Mouse (Mus musculus): ENCODE data around the gene Tssk2. TPM values are rescaled to one million over a fixed set of nuclear protein-coding genes. Genes with fewer than 3 reads are reported as not detected.

The Tssk2 gene
- polyA plus RNA-seq, 1 experiment from 2014 or later, result not detected

DNA sequence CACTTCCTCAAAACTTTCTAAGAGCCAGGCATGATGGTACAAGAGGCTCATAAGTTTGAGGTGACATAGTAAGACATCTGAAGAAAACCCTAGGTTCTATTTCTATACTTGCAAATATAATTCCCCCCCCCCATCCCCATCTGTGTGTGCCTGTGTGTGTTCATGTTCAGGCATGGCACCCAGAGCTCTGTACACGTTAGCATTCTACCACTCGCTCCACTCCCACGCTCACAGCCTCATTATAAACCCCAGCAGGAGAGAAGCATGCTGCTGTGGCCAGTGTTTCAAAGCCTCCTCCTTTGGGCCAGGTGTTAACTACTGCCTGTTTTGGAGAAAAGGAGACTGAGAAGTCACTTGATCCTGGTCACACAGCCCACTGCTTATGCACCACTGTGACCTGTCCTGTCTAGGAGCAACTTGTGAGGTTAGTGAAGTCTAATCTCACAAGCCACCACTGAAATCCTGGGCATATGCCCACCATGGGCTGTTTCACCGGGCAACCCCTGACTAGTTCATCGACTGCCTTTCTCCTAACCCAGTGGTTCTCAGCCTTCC lies 33.5 kb downstream of the Tssk2 start:
- 75% methylated on average over 5 of the region's 5 CpGs for WGBS
- H3K27ac ChIP-seq (ENCODE audit: low read depth), result no peak overlapping the region
- no peak overlapping the region for H3K4me3 ChIP-seq (ENCODE audit: low read depth, low read length)
- ATAC-seq (replicated peaks; ENCODE audit: low FRiP score, low TSS enrichment, low read depth) (no peak), DNase-seq (ENCODE audit: low spot score) (no peak)
- no peaks in the 10 kb centered on the region for H3K36me3 ChIP-seq (ENCODE audit: control insufficient read depth, insufficient read depth, low read length)
- H3K9me3 ChIP-seq (ENCODE audit: control insufficient read depth, low read length), result no peaks in the 10 kb centered on the region
- H3K9ac ChIP-seq (ENCODE audit: low read length), result no peak overlapping the region
- no peak overlapping the region for H3K4me2 ChIP-seq (ENCODE audit: low read length)
- H3K4me1 ChIP-seq (replicated peaks; ENCODE audit: control insufficient read depth, insufficient read depth, low read length), result peaks cover 1% of the 10 kb centered on the region; the same call in 1 of the 2 replicates
- H3K27me3 ChIP-seq (replicated peaks; ENCODE audit: control insufficient read depth, insufficient read depth, low read length), result no peaks in the 10 kb centered on the region

DNA sequence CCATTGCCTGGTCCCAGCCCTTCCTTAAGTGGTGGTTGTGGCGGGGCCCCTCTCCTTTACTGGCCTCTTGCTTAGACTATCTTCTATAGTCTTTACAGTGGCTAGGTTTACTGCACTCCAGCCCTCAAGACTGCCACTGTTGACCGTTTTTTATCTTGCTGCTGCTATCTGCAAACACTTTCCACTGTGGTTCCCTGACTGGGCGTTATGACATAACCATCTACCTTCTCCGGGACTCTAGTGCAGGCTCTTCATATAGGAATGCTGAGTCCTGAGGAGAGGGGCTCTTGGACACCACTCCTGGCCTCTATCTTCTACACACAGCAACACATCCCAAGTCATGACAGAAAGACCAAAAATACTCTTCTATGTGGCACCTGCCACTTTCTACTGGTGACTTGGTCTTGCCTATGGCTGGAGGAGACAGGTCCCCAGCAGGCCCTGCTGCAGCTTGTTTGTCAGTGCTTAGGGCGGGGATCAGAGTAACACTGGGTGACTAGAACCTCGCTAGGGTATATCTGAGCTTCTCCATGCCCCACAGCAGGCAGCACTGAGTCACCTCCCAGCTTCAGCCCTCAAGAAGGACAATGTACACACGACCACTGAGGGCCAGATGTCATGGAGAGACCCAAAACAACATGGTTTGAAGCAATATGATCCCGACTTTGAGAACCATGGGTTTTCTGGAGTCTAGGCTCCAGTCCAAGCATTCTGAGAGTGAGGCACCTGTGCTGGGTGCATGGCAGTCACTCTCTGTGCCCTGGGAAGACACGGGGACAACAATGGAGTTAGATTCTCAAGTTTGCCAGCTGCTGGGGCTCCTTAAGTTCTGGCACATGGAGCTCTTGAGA lies 35.4 kb downstream of the Tssk2 start:
- H3K36me3 ChIP-seq (ENCODE audit: control insufficient read depth, insufficient read depth, low read length), result no peaks in the 10 kb centered on the region
- no peaks in the 10 kb centered on the region for H3K27me3 ChIP-seq (replicated peaks; ENCODE audit: control insufficient read depth, insufficient read depth, low read length)
- H3K4me3 ChIP-seq (ENCODE audit: low read depth, low read length), result no peak overlapping the region
- H3K4me1 ChIP-seq (replicated peaks; ENCODE audit: control insufficient read depth, insufficient read depth, low read length), result peaks cover under 1% of the 10 kb centered on the region; the same call in 1 of the 2 replicates
- WGBS, result 69% methylated on average over 9 of the region's 9 CpGs
- H3K4me2 ChIP-seq (ENCODE audit: low read length), result no peak overlapping the region
- DNase-seq (ENCODE audit: low spot score) (no peak), ATAC-seq (replicated peaks; ENCODE audit: low FRiP score, low TSS enrichment, low read depth) (no peak)
- H3K9ac ChIP-seq (ENCODE audit: low read length), result no peak overlapping the region
- no peaks in the 10 kb centered on the region for H3K9me3 ChIP-seq (ENCODE audit: control insufficient read depth, low read length)
- no peak overlapping the region for H3K27ac ChIP-seq (ENCODE audit: low read depth)

DNA sequence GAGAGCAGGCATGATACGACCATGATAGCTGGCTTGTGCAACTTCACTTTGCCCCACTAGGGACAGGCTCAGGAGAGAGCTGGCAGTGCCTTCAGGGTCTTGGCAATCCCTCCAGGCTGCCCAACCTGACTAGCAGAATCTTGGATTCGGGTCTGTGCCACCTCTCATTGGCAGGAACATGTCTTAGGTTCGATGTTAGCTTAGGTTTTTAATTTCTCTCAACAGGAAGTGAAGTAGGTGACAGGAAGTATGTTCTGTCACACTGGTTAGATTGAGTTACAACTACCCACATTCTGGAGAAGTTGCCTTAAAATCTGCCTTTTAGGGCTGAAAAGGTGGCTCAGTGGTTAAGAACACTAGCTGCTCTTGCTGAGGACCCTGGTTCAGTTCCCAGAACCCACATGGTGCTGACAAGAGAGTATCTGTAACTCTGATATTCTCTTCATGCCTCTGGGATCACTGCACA lies 36.0 kb downstream of the Tssk2 start:
- Histone ChIP-seq H3K27ac (ENCODE audit: low read depth) (no peak overlapping the region), H3K4me1 (replicated peaks; ENCODE audit: control insufficient read depth, insufficient read depth, low read length) (peaks cover 8% of the 10 kb centered on the region; the same call in 1 of the 2 replicates), H3K9me3 (ENCODE audit: control insufficient read depth, low read length) (no peaks in the 10 kb centered on the region), H3K27me3 (replicated peaks; ENCODE audit: control insufficient read depth, insufficient read depth, low read length) (no peaks in the 10 kb centered on the region), H3K9ac (ENCODE audit: low read length) (no peak overlapping the region), H3K4me2 (ENCODE audit: low read length) (no peak overlapping the region), H3K4me3 (ENCODE audit: low read depth, low read length) (no peak overlapping the region), H3K36me3 (ENCODE audit: control insufficient read depth, insufficient read depth, low read length) (no peaks in the 10 kb centered on the region)
- WGBS, result 62% methylated on average over 3 of the region's 3 CpGs
- DNase-seq (ENCODE audit: low spot score) (no peak), ATAC-seq (replicated peaks; ENCODE audit: low FRiP score, low TSS enrichment, low read depth) (no peak)

DNA sequence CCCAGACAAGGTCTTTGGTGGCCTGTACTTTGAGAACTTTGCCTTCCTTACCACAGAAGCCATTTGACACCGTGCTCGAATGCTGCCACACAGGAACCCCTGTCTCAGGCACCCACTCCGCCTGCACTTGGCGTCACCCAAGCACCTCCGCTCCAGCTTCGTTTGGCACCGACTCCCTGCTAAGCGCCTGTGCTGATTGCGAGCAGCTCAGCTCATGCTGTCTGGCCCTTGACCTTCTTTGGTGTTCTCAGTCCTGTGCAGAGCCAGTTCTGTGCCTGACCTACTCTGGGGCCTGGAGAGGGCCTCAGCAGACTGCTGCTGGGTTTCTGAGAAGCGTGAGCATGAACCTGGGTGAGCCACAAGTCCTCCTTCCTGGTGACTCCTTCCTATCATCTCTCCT lies 38.3 kb downstream of the Tssk2 start:
- H3K27ac ChIP-seq (ENCODE audit: low read depth), result no peak overlapping the region
- 76% methylated on average over 10 of the region's 10 CpGs for WGBS
- no peak for ATAC-seq (replicated peaks; ENCODE audit: low FRiP score, low TSS enrichment, low read depth)

DNA sequence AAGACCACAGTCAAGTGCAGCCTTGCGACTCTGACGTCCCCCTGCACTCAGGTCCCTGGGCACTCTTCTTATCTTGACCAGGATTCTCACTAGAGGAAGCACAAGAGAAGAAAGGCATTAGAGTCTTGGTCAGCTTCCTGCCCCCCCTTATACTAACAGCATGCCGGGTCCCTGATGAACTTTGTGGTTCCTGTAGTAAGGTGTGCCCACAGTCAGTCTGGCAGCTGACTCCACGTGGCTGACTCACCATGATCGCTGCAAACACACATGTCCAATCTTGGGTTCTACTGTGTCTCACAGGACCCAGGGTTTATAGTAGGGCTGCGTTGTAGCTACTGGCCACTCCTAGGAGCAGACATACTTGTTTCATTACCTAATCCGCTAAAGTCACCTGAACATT lies 39.8 kb downstream of the Tssk2 start:
- H3K4me2 ChIP-seq (ENCODE audit: low read length), result no peak overlapping the region
- no peaks in the 10 kb centered on the region for H3K9me3 ChIP-seq (ENCODE audit: control insufficient read depth, low read length)
- peaks cover 9% of the 10 kb centered on the region; the same call in 1 of the 2 replicates for H3K4me1 ChIP-seq (replicated peaks; ENCODE audit: control insufficient read depth, insufficient read depth, low read length)
- 71% methylated on average over 7 of the region's 7 CpGs for WGBS
- no peak overlapping the region for H3K27ac ChIP-seq (ENCODE audit: low read depth)
- no peaks in the 10 kb centered on the region for H3K27me3 ChIP-seq (replicated peaks; ENCODE audit: control insufficient read depth, insufficient read depth, low read length)
- H3K36me3 ChIP-seq (ENCODE audit: control insufficient read depth, insufficient read depth, low read length), result no peaks in the 10 kb centered on the region
- ATAC-seq (replicated peaks; ENCODE audit: low FRiP score, low TSS enrichment, low read depth), result peak; percentile 60; the same call in 1 of the 2 replicates
- DNase-seq (ENCODE audit: low spot score), result no peak
- H3K4me3 ChIP-seq (ENCODE audit: low read depth, low read length), result no peak overlapping the region
- no peak overlapping the region for H3K9ac ChIP-seq (ENCODE audit: low read length)

More for the DNA sequence above, 38.3 kb downstream of the Tssk2 start:
- peaks cover 9% of the 10 kb centered on the region; the same call in 1 of the 2 replicates for H3K4me1 ChIP-seq (replicated peaks; ENCODE audit: control insufficient read depth, insufficient read depth, low read length)
- no peak overlapping the region for H3K4me3 ChIP-seq (ENCODE audit: low read depth, low read length)
- no peak for DNase-seq (ENCODE audit: low spot score)
- H3K4me2 ChIP-seq (ENCODE audit: low read length), result no peak overlapping the region
- no peaks in the 10 kb centered on the region for H3K9me3 ChIP-seq (ENCODE audit: control insufficient read depth, low read length)
- no peaks in the 10 kb centered on the region for H3K36me3 ChIP-seq (ENCODE audit: control insufficient read depth, insufficient read depth, low read length)
- H3K9ac ChIP-seq (ENCODE audit: low read length), result no peak overlapping the region
- H3K27me3 ChIP-seq (replicated peaks; ENCODE audit: control insufficient read depth, insufficient read depth, low read length), result no peaks in the 10 kb centered on the region

DNA sequence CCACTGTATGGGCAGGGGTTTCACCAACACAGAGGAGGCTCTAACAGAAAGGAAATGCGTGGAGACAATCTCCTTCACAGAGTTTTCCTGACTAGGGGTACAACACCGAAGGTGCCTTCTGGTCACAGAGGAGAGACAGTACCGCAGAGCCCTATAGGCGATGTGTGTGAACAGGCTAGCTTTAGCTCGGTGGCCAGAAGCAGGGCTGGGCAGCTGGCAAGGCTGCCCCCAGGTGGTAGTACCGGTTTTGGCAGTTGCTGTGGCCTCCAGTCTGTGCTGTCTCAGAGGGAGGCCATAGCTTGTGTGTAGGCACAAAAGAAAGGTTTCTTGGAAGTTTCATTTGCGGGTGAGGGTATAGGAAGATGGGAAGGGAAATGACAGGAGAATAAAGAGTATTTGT lies 40.4 kb downstream of the Tssk2 start:
- peaks cover 9% of the 10 kb centered on the region; the same call in 1 of the 2 replicates for H3K4me1 ChIP-seq (replicated peaks; ENCODE audit: control insufficient read depth, insufficient read depth, low read length)
- H3K9ac ChIP-seq (ENCODE audit: low read length), result no peak overlapping the region
- H3K27me3 ChIP-seq (replicated peaks; ENCODE audit: control insufficient read depth, insufficient read depth, low read length), result no peaks in the 10 kb centered on the region
- H3K27ac ChIP-seq (ENCODE audit: low read depth), result 0 out of 2 replicates have a peak overlapping the region, but pooled peaks have one; percentile 24
- ATAC-seq (replicated peaks; ENCODE audit: low FRiP score, low TSS enrichment, low read depth) (peak; percentile 85), DNase-seq (ENCODE audit: low spot score) (peak; percentile 77)
- H3K9me3 ChIP-seq (ENCODE audit: control insufficient read depth, low read length), result no peaks in the 10 kb centered on the region
- WGBS, result 11% methylated on average over 7 of the region's 7 CpGs
- H3K4me2 ChIP-seq (ENCODE audit: low read length), result 0 out of 2 replicates have a peak overlapping the region, but pooled peaks have one; percentile 16
- H3K4me3 ChIP-seq (ENCODE audit: low read depth, low read length), result no peak overlapping the region
- no peaks in the 10 kb centered on the region for H3K36me3 ChIP-seq (ENCODE audit: control insufficient read depth, insufficient read depth, low read length)

DNA sequence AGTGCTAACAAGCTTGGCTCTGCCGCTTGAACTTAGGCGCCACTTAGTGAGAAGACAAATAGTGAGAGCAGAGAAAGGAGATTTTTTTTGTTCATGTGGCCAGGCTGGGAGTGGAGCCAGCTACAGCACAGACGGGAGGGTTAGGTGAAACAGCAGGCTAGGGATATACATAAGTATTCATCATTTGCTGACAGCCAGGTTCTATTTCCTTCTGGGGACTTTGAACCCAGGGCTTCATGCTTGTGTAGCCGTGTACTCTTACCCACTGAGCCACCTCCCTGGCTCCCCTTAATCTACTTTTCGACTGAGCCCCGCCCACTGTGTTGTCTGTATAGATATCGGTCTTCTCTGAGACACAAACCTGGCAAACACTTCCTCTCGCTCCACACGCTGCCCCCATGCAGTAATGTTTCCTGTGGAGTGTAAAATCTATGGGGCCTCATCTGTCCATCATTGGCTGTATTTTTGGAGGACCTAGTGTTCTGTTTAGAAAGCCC lies 40.9 kb downstream of the Tssk2 start:
- Histone ChIP-seq H3K9me3 (ENCODE audit: control insufficient read depth, low read length) (no peaks in the 10 kb centered on the region), H3K27ac (ENCODE audit: low read depth) (0 out of 2 replicates have a peak overlapping the region, but pooled peaks have one; percentile 24), H3K9ac (ENCODE audit: low read length) (no peak overlapping the region), H3K4me2 (ENCODE audit: low read length) (0 out of 2 replicates have a peak overlapping the region, but pooled peaks have one; percentile 16), H3K4me3 (ENCODE audit: low read depth, low read length) (no peak overlapping the region), H3K4me1 (replicated peaks; ENCODE audit: control insufficient read depth, insufficient read depth, low read length) (peaks cover 9% of the 10 kb centered on the region; the same call in 1 of the 2 replicates), H3K36me3 (ENCODE audit: control insufficient read depth, insufficient read depth, low read length) (no peaks in the 10 kb centered on the region), H3K27me3 (replicated peaks; ENCODE audit: control insufficient read depth, insufficient read depth, low read length) (no peaks in the 10 kb centered on the region)
- WGBS, result 36% methylated on average over 9 of the region's 9 CpGs
- DNase-seq (ENCODE audit: low spot score), result peak; percentile 61
- peak; percentile 47; the same call in 1 of the 2 replicates for ATAC-seq (replicated peaks; ENCODE audit: low FRiP score, low TSS enrichment, low read depth)

DNA sequence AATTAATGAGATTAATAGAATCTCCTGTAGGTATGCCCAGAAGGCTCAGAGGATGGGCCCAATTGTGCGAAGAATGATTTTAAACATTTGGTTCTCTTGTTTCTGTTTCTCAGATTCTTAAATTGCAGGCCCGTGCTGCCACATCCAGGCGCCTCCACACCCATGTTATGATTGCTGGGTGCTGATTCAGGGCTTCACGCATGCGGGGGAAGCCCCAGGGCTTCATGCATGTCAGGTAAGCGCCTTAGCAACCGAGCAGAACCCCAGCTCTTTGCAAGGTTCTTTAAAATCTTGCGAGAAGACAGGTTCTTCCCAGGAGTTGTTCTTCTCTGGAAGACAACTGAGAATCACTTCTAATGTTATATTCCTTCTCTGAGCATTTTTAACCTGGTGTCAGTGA lies 45.0 kb downstream of the Tssk2 start:
- ATAC-seq (replicated peaks; ENCODE audit: low FRiP score, low TSS enrichment, low read depth) (no peak), DNase-seq (ENCODE audit: low spot score) (no peak)
- H3K27ac ChIP-seq (ENCODE audit: low read depth), result no peak overlapping the region
- no peaks in the 10 kb centered on the region for H3K36me3 ChIP-seq (ENCODE audit: control insufficient read depth, insufficient read depth, low read length)
- no peak overlapping the region for H3K4me2 ChIP-seq (ENCODE audit: low read length)
- no peak overlapping the region for H3K9ac ChIP-seq (ENCODE audit: low read length)
- H3K4me3 ChIP-seq (ENCODE audit: low read depth, low read length), result no peak overlapping the region
- WGBS, result 56% methylated on average over 8 of the region's 8 CpGs
- H3K9me3 ChIP-seq (ENCODE audit: control insufficient read depth, low read length), result no peaks in the 10 kb centered on the region
- peaks cover 9% of the 10 kb centered on the region; the same call in 1 of the 2 replicates for H3K4me1 ChIP-seq (replicated peaks; ENCODE audit: control insufficient read depth, insufficient read depth, low read length)
- no peaks in the 10 kb centered on the region for H3K27me3 ChIP-seq (replicated peaks; ENCODE audit: control insufficient read depth, insufficient read depth, low read length)
